Mouse (Mus musculus) heart, postnatal 0 days (tissue): ENCODE measurements around the gene Spata21. TPM values are rescaled to one million over a fixed set of nuclear protein-coding genes. Genes with fewer than 3 reads are reported as not detected.

Experiments
- ATAC-seq: fragments of 200-750 bp; cut with Nextera tagmentation; 2 replicates; pipeline ENCODE4 v1.8.0; 2017; ENCODE audit warnings: low read depth, moderate number of reproducible peaks, moderate library complexity; ENCODE audit not compliant: insufficient read depth
- DNase-seq: peaks from one replicate; pipeline ENCODE4 v3.0.0-alpha.2; 2016; ENCODE audit warnings: low spot score
- H3K27ac ChIP-seq: fragments of 300-500 bp; sonication (generic); 2 replicates; pipeline ENCODE4 v1.5.1; 2014; ENCODE audit warnings: low read depth, mild to moderate bottlenecking
- H3K27me3 ChIP-seq: fragments of 300-500 bp; sonication (generic); 2 replicates; pipeline ENCODE4 v1.6.1; 2014; ENCODE audit warnings: low read length, mixed read lengths; ENCODE audit not compliant: control insufficient read depth, insufficient read depth
- H3K36me3 ChIP-seq: fragments of 300-500 bp; sonication (generic); replicated peaks from 2 replicates; pipeline ENCODE4 v1.6.1; 2014; ENCODE audit warnings: low read length, mixed read lengths; ENCODE audit not compliant: control insufficient read depth, insufficient read depth
- H3K4me1 ChIP-seq: fragments of 300-500 bp; sonication (generic); 2 replicates; pipeline ENCODE4 v1.6.1; 2014; ENCODE audit warnings: antibody characterized with exemption; ENCODE audit not compliant: control insufficient read depth, insufficient read depth
- H3K4me2 ChIP-seq: fragments of 300-500 bp; sonication (generic); 2 replicates; pipeline ENCODE4 v1.6.1; 2014; ENCODE audit warnings: low read depth, mild to moderate bottlenecking, low read length, moderate library complexity
- H3K4me3 ChIP-seq: fragments of 300-500 bp; sonication (generic); 2 replicates; pipeline ENCODE4 v1.5.1; 2014; ENCODE audit warnings: low read depth, low read length
- H3K9ac ChIP-seq: fragments of 300-500 bp; sonication (generic); replicated peaks from 2 replicates; pipeline ENCODE4 v1.6.1; 2014; ENCODE audit warnings: low read depth, low read length, mixed read lengths
- H3K9me3 ChIP-seq: fragments of 300-500 bp; sonication (generic); replicated peaks from 2 replicates; pipeline ENCODE4 v1.6.1; 2016; ENCODE audit warnings: low read length; ENCODE audit not compliant: control insufficient read depth
- CTCF ChIP-seq: IDR thresholded peaks from 2 replicates; pipeline ENCODE4 v1.5.1; 2016; ENCODE audit warnings: antibody characterized with exemption, control low read depth, low read depth
- EP300 ChIP-seq: IDR thresholded peaks from 2 replicates; pipeline ENCODE4 v1.6.1; 2016; ENCODE audit warnings: antibody characterized with exemption, low read depth
- WGBS: fragments of 180-500 bp; shearing (Covaris S2); extraction: QIAGEN DNeasy Blood & Tissue Kit; methylation state at CpG from one replicate; pipeline ENCODE4 v1.1.7; 2014; 5-methylcytosine and 5-hydroxymethylcytosine counted together
- polyA plus RNA-seq: library from polyadenylated mRNA; unstranded; fragments of >200 nt; fragmentation: Nextera tagmentation; extraction: Ambion mirVana; gene quantifications from 2 replicates; pipeline ENCODE4 v1.2.1, GENCODE M21; 2015
- total RNA-seq: library from RNA; depleted of rRNA; stranded (reverse); fragments of >200 nt; gene quantifications from 2 replicates; pipeline ENCODE4 v1.2.3, GENCODE M21; 2014; ENCODE audit warnings: low replicate concordance

Gene Spata21
- total and polyA plus RNA-seq, 2 experiments from 2014 or later = not detected

GRCm38 (mm10) chr4:141131531-141132061, 43.5 kb downstream of the Spata21 start:
- H3K4me1 ChIP-seq = peaks cover 46% of the 10 kb centered on the region
- H3K9ac ChIP-seq = no peak overlapping the region
- no peak for DNase-seq
- WGBS = 35% methylated on average over 5 of the region's 5 CpGs
- H3K27ac ChIP-seq = peak overlapping the region; percentile 33; the same call in 1 of the 2 replicates
- H3K36me3 ChIP-seq = no peaks in the 10 kb centered on the region
- no peaks in the 10 kb centered on the region for H3K27me3 ChIP-seq
- no peaks in the 10 kb centered on the region for H3K9me3 ChIP-seq
- no peak overlapping the region for H3K4me3 ChIP-seq
- H3K4me2 ChIP-seq = no peak overlapping the region
- ATAC-seq = no peak
- TF ChIP-seq EP300 = no peak
- no peak for TF ChIP-seq CTCF

GRCm38 (mm10) chr4:141132191-141132590, 44.1 kb downstream of the Spata21 start:
- no peak overlapping the region for H3K9ac ChIP-seq
- no peak overlapping the region for H3K27ac ChIP-seq
- no peaks in the 10 kb centered on the region for H3K36me3 ChIP-seq
- DNase-seq (no peak), ATAC-seq (no peak)
- no peaks in the 10 kb centered on the region for H3K9me3 ChIP-seq
- no peak overlapping the region for H3K4me2 ChIP-seq
- TF ChIP-seq CTCF (no peak), EP300 (no peak)
- H3K27me3 ChIP-seq = no peaks in the 10 kb centered on the region
- no peak overlapping the region for H3K4me3 ChIP-seq
- H3K4me1 ChIP-seq = peaks cover 52% of the 10 kb centered on the region
- 60% methylated on average over 8 of the region's 8 CpGs for WGBS

GRCm38 (mm10) chr4:141133227-141133626, 45.1 kb downstream of the Spata21 start:
- no peak overlapping the region for H3K4me2 ChIP-seq
- 43% methylated on average over 8 of the region's 8 CpGs for WGBS
- no peak overlapping the region for H3K4me3 ChIP-seq
- H3K27me3 ChIP-seq = no peaks in the 10 kb centered on the region
- peaks cover 59% of the 10 kb centered on the region for H3K4me1 ChIP-seq
- no peak for DNase-seq
- no peak for TF ChIP-seq CTCF
- no peak for TF ChIP-seq EP300
- no peak overlapping the region for H3K9ac ChIP-seq
- no peaks in the 10 kb centered on the region for H3K9me3 ChIP-seq
- no peak for ATAC-seq
- H3K27ac ChIP-seq = peak overlapping the region; percentile 30
- no peaks in the 10 kb centered on the region for H3K36me3 ChIP-seq

DNA sequence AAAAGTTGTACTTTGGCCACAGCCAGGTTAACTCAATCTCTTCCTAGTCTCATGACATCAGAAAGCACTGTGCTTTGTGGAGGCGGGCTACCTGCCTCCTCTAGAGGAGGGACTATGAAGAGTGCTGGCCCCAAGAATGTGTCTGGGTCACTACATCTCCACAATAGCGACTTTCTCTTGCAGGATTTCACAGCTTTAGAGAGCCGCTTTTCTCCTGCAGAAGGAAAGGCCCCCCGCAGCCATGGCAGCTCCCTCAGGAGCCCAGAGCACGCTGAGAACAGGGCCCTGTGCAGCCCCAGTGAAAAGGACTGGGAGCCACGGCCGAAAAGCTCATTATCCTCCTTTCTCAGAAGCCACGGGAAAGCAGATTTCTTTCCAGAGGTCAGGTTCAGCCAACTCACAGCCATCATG, 45.9 kb downstream of the Spata21 start:
- peaks cover 60% of the 10 kb centered on the region for H3K4me1 ChIP-seq
- no peak overlapping the region for H3K4me3 ChIP-seq
- H3K27ac ChIP-seq = peak overlapping the region; percentile 56
- no peaks in the 10 kb centered on the region for H3K36me3 ChIP-seq
- no peak overlapping the region for H3K4me2 ChIP-seq
- WGBS = 51% methylated on average over 8 of the region's 8 CpGs
- no peaks in the 10 kb centered on the region for H3K9me3 ChIP-seq
- no peaks in the 10 kb centered on the region for H3K27me3 ChIP-seq
- TF ChIP-seq EP300 (no peak), CTCF (no peak)
- no peak overlapping the region for H3K9ac ChIP-seq
- ATAC-seq = no peak
- DNase-seq = no peak

GRCm38 (mm10) chr4:141134751-141135530, 46.8 kb downstream of the Spata21 start:
- no peaks in the 10 kb centered on the region for H3K27me3 ChIP-seq
- 0 out of 2 replicates have a peak overlapping the region, but pooled peaks have one; percentile 5 for H3K9ac ChIP-seq
- no peaks in the 10 kb centered on the region for H3K9me3 ChIP-seq
- WGBS = 55% methylated on average over 20 of the region's 20 CpGs
- H3K4me1 ChIP-seq = peaks cover 60% of the 10 kb centered on the region
- H3K27ac ChIP-seq = peak overlapping the region; percentile 56
- DNase-seq (peak; percentile 27), ATAC-seq (no peak)
- H3K4me3 ChIP-seq = no peak overlapping the region
- no peaks in the 10 kb centered on the region for H3K36me3 ChIP-seq
- TF ChIP-seq CTCF = no peak
- no peak for TF ChIP-seq EP300
- peak overlapping the region; percentile 18; the same call in 1 of the 2 replicates for H3K4me2 ChIP-seq
